Mouse (Mus musculus) midbrain, embryonic 14.5 days (tissue): ENCODE measurements around the gene Fv1. TPM values are rescaled to one million over a fixed set of nuclear protein-coding genes. Genes with fewer than 3 reads are reported as not detected.

Experiments used
- ATAC-seq: fragments of 200-750 bp; cut with Nextera tagmentation; 2 replicates; pipeline ENCODE4 v1.8.0; 2017; ENCODE audit warnings: moderate number of reproducible peaks, moderate library complexity; ENCODE audit not compliant: low FRiP score, low TSS enrichment
- DNase-seq: peaks from one replicate; pipeline ENCODE4 v3.0.0-alpha.2; 2015
- H3K27ac ChIP-seq: fragments of 300-500 bp; sonication (generic); replicated peaks from 2 replicates; pipeline ENCODE4 v1.5.1; 2014; ENCODE audit warnings: mild to moderate bottlenecking, low read depth, low read length, moderate library complexity
- H3K27me3 ChIP-seq: fragments of 300-500 bp; sonication (generic); 2 replicates; pipeline ENCODE4 v1.6.1; 2014; ENCODE audit warnings: low read length, control low read depth, mixed read lengths; ENCODE audit not compliant: control insufficient read depth, insufficient read depth
- H3K36me3 ChIP-seq: fragments of 300-500 bp; sonication (generic); 2 replicates; pipeline ENCODE4 v1.6.1; 2014; ENCODE audit warnings: low read length, control low read depth; ENCODE audit not compliant: control insufficient read depth, insufficient read depth
- H3K4me1 ChIP-seq: fragments of 300-500 bp; sonication (generic); 2 replicates; pipeline ENCODE4 v1.6.1; 2014; ENCODE audit warnings: mild to moderate bottlenecking, antibody characterized with exemption, low read length, control low read depth; ENCODE audit not compliant: control insufficient read depth, insufficient read depth
- H3K4me2 ChIP-seq: fragments of 300-500 bp; sonication (generic); 2 replicates; pipeline ENCODE4 v1.6.1; 2014; ENCODE audit warnings: mild to moderate bottlenecking, low read length, moderate library complexity
- H3K4me3 ChIP-seq: fragments of 300-500 bp; sonication (generic); replicated peaks from 2 replicates; pipeline ENCODE4 v1.5.1; 2014; ENCODE audit warnings: low read depth, low read length
- H3K9ac ChIP-seq: fragments of 300-500 bp; sonication (generic); replicated peaks from 2 replicates; pipeline ENCODE4 v1.6.1; 2014; ENCODE audit warnings: mild to moderate bottlenecking, low read length, moderate library complexity
- H3K9me3 ChIP-seq: fragments of 300-500 bp; sonication (generic); 2 replicates; pipeline ENCODE4 v1.6.1; 2016; ENCODE audit warnings: low read length, control low read depth, mixed read lengths; ENCODE audit not compliant: control insufficient read depth
- WGBS: fragments of 180-500 bp; shearing (Covaris S2); extraction: QIAGEN DNeasy Blood & Tissue Kit; methylation state at CpG from one replicate; pipeline ENCODE4 v1.1.7; 2014; 5-methylcytosine and 5-hydroxymethylcytosine counted together
- polyA plus RNA-seq: library from polyadenylated mRNA; unstranded; fragments of >200 nt; fragmentation: Nextera tagmentation; extraction: Ambion mirVana; gene quantifications from 2 replicates; pipeline ENCODE4 v1.2.1, GENCODE M21; 2014

The Fv1 gene
- polyA plus RNA-seq, 1 experiment from 2014 or later: 8.7 TPM

- no peaks in the 10 kb centered on the region for H3K9me3 ChIP-seq
- no peak overlapping the region for H3K27ac ChIP-seq
- no peak overlapping the region for H3K4me3 ChIP-seq
- no peaks in the 10 kb centered on the region for H3K4me1 ChIP-seq
- H3K4me2 ChIP-seq: no peak overlapping the region
- H3K36me3 ChIP-seq: peaks cover 92% of the 10 kb centered on the region
- no peaks in the 10 kb centered on the region for H3K27me3 ChIP-seq
- DNase-seq: no peak
- 97% methylated on average over 9 of the region's 9 CpGs for WGBS
- H3K9ac ChIP-seq: no peak overlapping the region
- no peak for ATAC-seq
These were observed 9.8 kb downstream of the Fv1 start for GRCm38 (mm10) chr4:147878537-147878936.

- H3K36me3 ChIP-seq: peaks cover 92% of the 10 kb centered on the region
- H3K4me2 ChIP-seq: no peak overlapping the region
- H3K4me1 ChIP-seq: no peaks in the 10 kb centered on the region
- H3K9me3 ChIP-seq: no peaks in the 10 kb centered on the region
- H3K9ac ChIP-seq: no peak overlapping the region
- DNase-seq: no peak
- H3K27ac ChIP-seq: no peak overlapping the region
- ATAC-seq: no peak; the same call in 1 of the 2 replicates
- H3K4me3 ChIP-seq: no peak overlapping the region
- H3K27me3 ChIP-seq: no peaks in the 10 kb centered on the region
- WGBS: 81% methylated on average over 2 of the region's 2 CpGs
These were observed 10.7 kb downstream of the Fv1 start for GRCm38 (mm10) chr4:147879456-147879855.

- no peak for DNase-seq
- H3K27ac ChIP-seq: no peak overlapping the region
- no peak overlapping the region for H3K4me2 ChIP-seq
- no peaks in the 10 kb centered on the region for H3K27me3 ChIP-seq
- no peak overlapping the region for H3K9ac ChIP-seq
- peaks cover 92% of the 10 kb centered on the region for H3K36me3 ChIP-seq
- WGBS: 60% methylated on average over 5 of the region's 5 CpGs
- H3K9me3 ChIP-seq: no peaks in the 10 kb centered on the region
- no peak overlapping the region for H3K4me3 ChIP-seq
- no peak for ATAC-seq
- H3K4me1 ChIP-seq: no peaks in the 10 kb centered on the region
These were observed 11.1 kb downstream of the Fv1 start for GRCm38 (mm10) chr4:147879865-147880264.

GRCm38 (mm10) chr4:147881792-147882191 is 13.0 kb downstream of the Fv1 start:
- WGBS: 98% methylated on average over 7 of the region's 7 CpGs
- no peak overlapping the region for H3K4me2 ChIP-seq
- no peak overlapping the region for H3K9ac ChIP-seq
- H3K27me3 ChIP-seq: no peaks in the 10 kb centered on the region
- H3K27ac ChIP-seq: no peak overlapping the region
- H3K9me3 ChIP-seq: no peaks in the 10 kb centered on the region
- peaks cover 92% of the 10 kb centered on the region for H3K36me3 ChIP-seq
- DNase-seq (no peak), ATAC-seq (no peak)
- H3K4me3 ChIP-seq: no peak overlapping the region
- H3K4me1 ChIP-seq: no peaks in the 10 kb centered on the region

- no peaks in the 10 kb centered on the region for H3K4me1 ChIP-seq
- DNase-seq (no peak), ATAC-seq (no peak)
- H3K36me3 ChIP-seq: peaks cover 95% of the 10 kb centered on the region
- H3K4me2 ChIP-seq: no peak overlapping the region
- no peaks in the 10 kb centered on the region for H3K9me3 ChIP-seq
- 89% methylated on average over 6 of the region's 6 CpGs for whole genome bisulfite sequencing
- H3K4me3 ChIP-seq: no peak overlapping the region
- H3K27ac ChIP-seq: no peak overlapping the region
- no peak overlapping the region for H3K9ac ChIP-seq
- H3K27me3 ChIP-seq: no peaks in the 10 kb centered on the region
These were observed 14.3 kb downstream of the Fv1 start for GRCm38 (mm10) chr4:147883041-147883440.

- no peaks in the 10 kb centered on the region for H3K4me1 ChIP-seq
- H3K36me3 ChIP-seq: peaks cover 95% of the 10 kb centered on the region
- no peaks in the 10 kb centered on the region for H3K27me3 ChIP-seq
- 96% methylated on average over 3 of the region's 3 CpGs for WGBS
- H3K27ac ChIP-seq: no peak overlapping the region
- no peaks in the 10 kb centered on the region for H3K9me3 ChIP-seq
- ATAC-seq: no peak
- H3K9ac ChIP-seq: no peak overlapping the region
- H3K4me2 ChIP-seq: no peak overlapping the region
- H3K4me3 ChIP-seq: no peak overlapping the region
- no peak for DNase-seq
These were observed 15.4 kb downstream of the Fv1 start for GRCm38 (mm10) chr4:147884138-147884537.

GRCm38 (mm10) chr4:147886158-147886557 is 17.4 kb downstream of the Fv1 start:
- Histone ChIP-seq H3K27me3 (no peaks in the 10 kb centered on the region), H3K4me3 (no peak overlapping the region), H3K36me3 (peaks cover 95% of the 10 kb centered on the region), H3K27ac (no peak overlapping the region), H3K4me1 (no peaks in the 10 kb centered on the region), H3K9ac (no peak overlapping the region), H3K9me3 (no peaks in the 10 kb centered on the region), H3K4me2 (no peak overlapping the region)
- 95% methylated on average over 12 of the region's 12 CpGs for WGBS
- DNase-seq: no peak
- no peak for ATAC-seq

- no peaks in the 10 kb centered on the region for H3K27me3 ChIP-seq
- H3K4me3 ChIP-seq: no peak overlapping the region
- H3K9ac ChIP-seq: no peak overlapping the region
- no peak overlapping the region for H3K27ac ChIP-seq
- peaks cover 91% of the 10 kb centered on the region for H3K36me3 ChIP-seq
- H3K9me3 ChIP-seq: no peaks in the 10 kb centered on the region
- 95% methylated on average over 7 of the region's 7 CpGs for WGBS
- H3K4me1 ChIP-seq: no peaks in the 10 kb centered on the region
- no peak overlapping the region for H3K4me2 ChIP-seq
- DNase-seq (no peak), ATAC-seq (no peak)
These were observed 18.5 kb downstream of the Fv1 start for GRCm38 (mm10) chr4:147887277-147887676.

- DNase-seq (no peak), ATAC-seq (no peak)
- no peaks in the 10 kb centered on the region for H3K27me3 ChIP-seq
- H3K36me3 ChIP-seq: peaks cover 91% of the 10 kb centered on the region
- H3K4me1 ChIP-seq: no peaks in the 10 kb centered on the region
- H3K4me3 ChIP-seq: no peak overlapping the region
- H3K4me2 ChIP-seq: no peak overlapping the region
- no peak overlapping the region for H3K27ac ChIP-seq
- no peak overlapping the region for H3K9ac ChIP-seq
- H3K9me3 ChIP-seq: no peaks in the 10 kb centered on the region
- WGBS: 85% methylated on average over 4 of the region's 4 CpGs
These were observed 19.5 kb downstream of the Fv1 start for GRCm38 (mm10) chr4:147888237-147888636.
